Mouse (Mus musculus): ENCODE results near the gene Pdia5. TPM values are rescaled to one million over a fixed set of nuclear protein-coding genes. Genes with fewer than 3 reads are reported as not detected.

The Pdia5 gene
- polyA plus RNA-seq, 1 experiment from 2014 or later, result 28.9 TPM

DNA sequence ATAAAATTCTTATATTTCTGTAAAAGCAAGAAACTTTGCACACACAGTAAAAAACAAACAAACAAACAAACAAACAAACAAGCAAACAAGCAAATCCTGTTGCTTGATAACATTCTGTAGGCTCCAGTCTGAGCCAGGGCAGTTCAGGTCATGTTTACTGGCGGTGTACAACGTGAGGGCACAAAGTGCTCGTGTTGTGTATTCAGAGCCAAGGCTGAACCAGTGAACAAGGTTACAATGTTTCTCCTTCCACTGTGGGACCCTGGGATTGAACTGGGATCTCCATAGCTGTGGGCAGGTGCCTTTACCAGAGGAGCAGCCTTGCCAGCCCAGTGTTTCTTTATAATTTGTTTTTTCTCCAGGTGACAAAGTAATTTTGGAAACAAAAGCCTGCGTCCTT, 15.1 kb upstream of the Pdia5 start:
- Histone ChIP-seq H3K27ac (no peak overlapping the region), H3K4me1 (peaks cover 7% of the 10 kb centered on the region; the same call in 1 of the 2 replicates), H3K4me2 (replicated peaks) (no peak overlapping the region), H3K4me3 (no peak overlapping the region), H3K27me3 (no peaks in the 10 kb centered on the region), H3K9me3 (no peaks in the 10 kb centered on the region), H3K9ac (no peak overlapping the region), H3K36me3 (no peaks in the 10 kb centered on the region)
- no peak for ATAC-seq (ENCODE audit: insufficient number of reproducible peaks, insufficient read depth, low FRiP score, low TSS enrichment)
- WGBS, result 89% methylated on average over 4 of the region's 4 CpGs

DNA sequence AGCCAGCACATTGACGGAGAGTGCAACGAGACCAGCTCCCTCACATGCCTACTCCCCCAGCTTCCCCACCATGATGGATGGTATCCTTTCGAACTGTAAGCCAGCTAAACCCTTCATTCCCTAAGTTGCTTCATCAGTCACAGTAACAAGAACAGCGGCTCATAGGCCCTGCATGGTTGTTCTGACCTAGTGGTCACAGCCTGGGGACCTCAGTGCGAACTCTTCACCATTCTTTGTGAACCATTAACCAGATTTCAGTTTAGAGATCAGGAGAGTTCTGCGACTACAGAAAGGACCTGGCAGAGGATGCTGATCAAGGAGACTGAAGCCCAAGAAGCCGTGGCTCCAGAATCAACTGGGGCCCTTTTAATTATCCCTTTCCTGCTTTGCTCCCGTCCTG, 13.6 kb upstream of the Pdia5 start:
- Histone ChIP-seq H3K9me3 (no peaks in the 10 kb centered on the region), H3K4me2 (replicated peaks) (no peak overlapping the region), H3K27me3 (no peaks in the 10 kb centered on the region), H3K36me3 (no peaks in the 10 kb centered on the region), H3K4me3 (no peak overlapping the region), H3K9ac (no peak overlapping the region), H3K27ac (no peak overlapping the region), H3K4me1 (peaks cover under 1% of the 10 kb centered on the region; the same call in 1 of the 2 replicates)
- ATAC-seq (ENCODE audit: insufficient number of reproducible peaks, insufficient read depth, low FRiP score, low TSS enrichment), result no peak
- 80% methylated on average over 8 of the region's 8 CpGs for WGBS

DNA sequence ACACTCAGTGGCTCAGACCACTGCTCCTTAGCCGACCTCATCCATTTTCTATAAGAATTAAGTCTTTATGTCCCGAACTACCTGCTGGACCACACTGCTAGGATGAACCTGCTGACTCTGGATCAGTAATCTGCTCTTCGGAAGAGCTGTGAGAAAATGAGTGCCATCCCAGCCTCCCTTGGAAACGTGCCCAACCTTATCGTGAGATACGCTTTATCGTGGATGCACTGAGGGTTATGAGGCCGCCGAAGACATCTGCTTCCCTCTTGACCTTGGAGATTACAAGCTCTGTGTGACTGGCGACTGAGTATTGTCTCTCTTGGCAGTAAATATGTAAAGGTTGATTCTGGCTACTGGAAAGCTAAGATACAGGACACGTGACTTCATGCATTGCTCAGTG, 11.8 kb upstream of the Pdia5 start:
- no peaks in the 10 kb centered on the region for H3K9me3 ChIP-seq
- no peak overlapping the region for H3K4me3 ChIP-seq
- no peak for ATAC-seq (ENCODE audit: insufficient number of reproducible peaks, insufficient read depth, low FRiP score, low TSS enrichment)
- H3K36me3 ChIP-seq, result no peaks in the 10 kb centered on the region
- H3K27me3 ChIP-seq, result no peaks in the 10 kb centered on the region
- H3K4me1 ChIP-seq, result no peaks in the 10 kb centered on the region
- no peak overlapping the region for H3K9ac ChIP-seq
- H3K27ac ChIP-seq, result no peak overlapping the region
- H3K4me2 ChIP-seq (replicated peaks), result no peak overlapping the region
- WGBS, result 88% methylated on average over 11 of the region's 11 CpGs

- 68% methylated on average over 4 of the region's 4 CpGs for WGBS
- ATAC-seq (ENCODE audit: insufficient number of reproducible peaks, insufficient read depth, low FRiP score, low TSS enrichment), result no peak
- Histone ChIP-seq H3K27me3 (no peaks in the 10 kb centered on the region), H3K9ac (no peak overlapping the region), H3K9me3 (no peaks in the 10 kb centered on the region), H3K4me3 (no peak overlapping the region), H3K4me1 (no peaks in the 10 kb centered on the region), H3K36me3 (no peaks in the 10 kb centered on the region), H3K4me2 (replicated peaks) (no peak overlapping the region), H3K27ac (no peak overlapping the region)
These were observed 10.6 kb upstream of the Pdia5 start for GRCm38 (mm10) chr16:35501106-35501760.

DNA sequence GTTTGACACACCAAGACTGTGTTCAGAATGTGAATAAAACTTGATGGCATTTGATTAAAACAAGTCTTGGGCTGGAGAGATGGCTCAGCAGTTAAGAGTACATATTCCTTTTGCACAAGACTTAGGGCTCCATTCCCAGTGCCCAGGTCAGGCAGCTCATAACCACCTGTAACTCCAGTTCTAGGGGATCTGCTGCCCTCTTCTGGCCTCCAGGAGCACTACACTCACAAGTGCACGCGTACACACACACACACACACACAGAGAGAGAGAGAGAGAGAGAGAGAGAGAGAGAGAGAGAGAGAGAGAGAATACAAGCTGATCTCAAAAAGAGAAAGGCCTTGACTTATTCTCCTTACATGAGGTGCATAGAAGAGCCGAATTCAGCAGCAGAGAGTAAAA, 9.7 kb upstream of the Pdia5 start:
- Histone ChIP-seq H3K9ac (no peak overlapping the region), H3K4me2 (replicated peaks) (no peak overlapping the region), H3K36me3 (no peaks in the 10 kb centered on the region), H3K4me3 (no peak overlapping the region), H3K4me1 (no peaks in the 10 kb centered on the region), H3K9me3 (no peaks in the 10 kb centered on the region), H3K27ac (no peak overlapping the region), H3K27me3 (no peaks in the 10 kb centered on the region)
- 92% methylated on average over 3 of the region's 3 CpGs for WGBS
- no peak for ATAC-seq (ENCODE audit: insufficient number of reproducible peaks, insufficient read depth, low FRiP score, low TSS enrichment)

- WGBS, result 16% methylated on average over 10 of the region's 10 CpGs
- Histone ChIP-seq H3K27me3 (no peaks in the 10 kb centered on the region), H3K4me2 (replicated peaks) (peak overlapping the region; percentile 91), H3K36me3 (no peaks in the 10 kb centered on the region), H3K4me1 (peaks cover 17% of the 10 kb centered on the region), H3K4me3 (peak overlapping the region; percentile 71), H3K9ac (peak overlapping the region; percentile 63; the same call in 1 of the 2 replicates), H3K27ac (no peak overlapping the region), H3K9me3 (no peaks in the 10 kb centered on the region)
- no peak for ATAC-seq (ENCODE audit: insufficient number of reproducible peaks, insufficient read depth, low FRiP score, low TSS enrichment)
These were observed 880 bp downstream of the Pdia5 start for GRCm38 (mm10) chr16:35489793-35490192.

DNA sequence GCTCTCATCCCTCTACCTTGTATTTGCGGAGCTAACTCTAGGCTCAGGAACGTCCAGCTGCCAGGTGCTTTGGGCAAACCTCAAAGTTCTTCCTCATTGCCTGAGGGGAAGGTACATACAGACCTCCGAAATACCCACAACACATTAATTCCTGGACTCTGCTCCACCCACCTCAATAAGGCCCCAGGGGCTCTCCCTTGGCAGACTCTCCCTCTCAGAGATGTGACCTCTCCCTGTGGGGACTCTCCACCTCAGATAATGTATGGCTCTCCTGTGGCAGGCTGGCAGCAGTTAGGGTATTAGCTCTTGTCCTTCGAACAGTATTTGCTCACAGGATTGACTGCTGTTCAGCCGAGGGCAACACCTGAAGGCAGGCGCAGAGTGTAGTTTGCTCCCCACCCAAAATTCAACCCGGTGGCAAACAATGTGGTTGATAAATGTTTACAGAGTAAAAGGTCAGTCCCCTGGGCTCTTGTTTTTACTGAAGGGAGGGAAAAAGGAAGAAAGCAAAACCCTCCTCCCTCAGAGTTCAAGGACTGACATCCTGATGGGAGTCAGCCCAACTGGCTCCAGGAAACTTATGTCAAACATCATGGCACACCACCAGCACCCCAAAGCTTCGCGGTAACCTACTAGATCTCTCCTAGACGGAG, 1.5 kb downstream of the Pdia5 start:
- H3K27me3 ChIP-seq, result no peaks in the 10 kb centered on the region
- H3K4me2 ChIP-seq (replicated peaks), result peak overlapping the region; percentile 91
- H3K4me3 ChIP-seq, result peak overlapping the region; percentile 71
- WGBS, result 53% methylated on average over 10 of the region's 10 CpGs
- H3K36me3 ChIP-seq, result no peaks in the 10 kb centered on the region
- H3K27ac ChIP-seq, result no peak overlapping the region
- no peaks in the 10 kb centered on the region for H3K9me3 ChIP-seq
- H3K9ac ChIP-seq, result no peak overlapping the region
- H3K4me1 ChIP-seq, result peaks cover 19% of the 10 kb centered on the region
- no peak for ATAC-seq (ENCODE audit: insufficient number of reproducible peaks, insufficient read depth, low FRiP score, low TSS enrichment)

GRCm38 (mm10) chr16:35487776-35488175, 2.9 kb downstream of the Pdia5 start:
- Histone ChIP-seq H3K36me3 (no peaks in the 10 kb centered on the region), H3K27me3 (no peaks in the 10 kb centered on the region), H3K4me3 (no peak overlapping the region), H3K4me2 (replicated peaks) (no peak overlapping the region), H3K9ac (no peak overlapping the region), H3K9me3 (no peaks in the 10 kb centered on the region), H3K4me1 (peaks cover 22% of the 10 kb centered on the region), H3K27ac (no peak overlapping the region)
- ATAC-seq (ENCODE audit: insufficient number of reproducible peaks, insufficient read depth, low FRiP score, low TSS enrichment), result no peak
- 81% methylated on average over 4 of the region's 4 CpGs for WGBS

DNA sequence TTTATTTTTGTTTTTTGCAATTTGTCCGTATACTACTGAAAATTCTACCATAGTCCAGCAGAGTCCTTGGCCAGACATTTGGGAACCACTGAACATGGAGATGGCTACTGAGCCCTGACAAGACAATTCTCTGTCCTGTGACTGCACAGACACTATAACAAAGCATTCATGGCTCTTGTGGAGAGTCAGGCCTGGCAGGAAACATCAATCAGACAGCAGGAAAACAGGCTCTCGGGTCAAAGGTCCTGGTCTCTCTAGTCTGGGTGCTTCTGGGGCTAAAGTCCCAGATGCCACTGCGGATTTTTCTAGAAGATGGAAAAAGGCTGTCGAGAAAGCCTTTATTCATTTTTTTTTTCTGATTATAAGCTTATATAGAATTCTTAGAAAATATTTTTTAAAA, 3.6 kb downstream of the Pdia5 start:
- Histone ChIP-seq H3K4me2 (replicated peaks) (no peak overlapping the region), H3K27me3 (no peaks in the 10 kb centered on the region), H3K4me1 (peaks cover 22% of the 10 kb centered on the region), H3K9me3 (no peaks in the 10 kb centered on the region), H3K36me3 (no peaks in the 10 kb centered on the region), H3K9ac (no peak overlapping the region), H3K4me3 (no peak overlapping the region), H3K27ac (no peak overlapping the region)
- no peak for ATAC-seq (ENCODE audit: insufficient number of reproducible peaks, insufficient read depth, low FRiP score, low TSS enrichment)
- WGBS, result 31% methylated on average over 4 of the region's 4 CpGs

- H3K27me3 ChIP-seq, result no peaks in the 10 kb centered on the region
- H3K9ac ChIP-seq, result no peak overlapping the region
- H3K4me1 ChIP-seq, result peaks cover 22% of the 10 kb centered on the region
- H3K4me3 ChIP-seq, result no peak overlapping the region
- H3K9me3 ChIP-seq, result no peaks in the 10 kb centered on the region
- ATAC-seq (ENCODE audit: insufficient number of reproducible peaks, insufficient read depth, low FRiP score, low TSS enrichment), result no peak
- H3K36me3 ChIP-seq, result no peaks in the 10 kb centered on the region
- 73% methylated on average over 9 of the region's 9 CpGs for WGBS
- no peak overlapping the region for H3K4me2 ChIP-seq (replicated peaks)
- H3K27ac ChIP-seq, result no peak overlapping the region
These were observed 5.0 kb downstream of the Pdia5 start for GRCm38 (mm10) chr16:35485711-35486110.

DNA sequence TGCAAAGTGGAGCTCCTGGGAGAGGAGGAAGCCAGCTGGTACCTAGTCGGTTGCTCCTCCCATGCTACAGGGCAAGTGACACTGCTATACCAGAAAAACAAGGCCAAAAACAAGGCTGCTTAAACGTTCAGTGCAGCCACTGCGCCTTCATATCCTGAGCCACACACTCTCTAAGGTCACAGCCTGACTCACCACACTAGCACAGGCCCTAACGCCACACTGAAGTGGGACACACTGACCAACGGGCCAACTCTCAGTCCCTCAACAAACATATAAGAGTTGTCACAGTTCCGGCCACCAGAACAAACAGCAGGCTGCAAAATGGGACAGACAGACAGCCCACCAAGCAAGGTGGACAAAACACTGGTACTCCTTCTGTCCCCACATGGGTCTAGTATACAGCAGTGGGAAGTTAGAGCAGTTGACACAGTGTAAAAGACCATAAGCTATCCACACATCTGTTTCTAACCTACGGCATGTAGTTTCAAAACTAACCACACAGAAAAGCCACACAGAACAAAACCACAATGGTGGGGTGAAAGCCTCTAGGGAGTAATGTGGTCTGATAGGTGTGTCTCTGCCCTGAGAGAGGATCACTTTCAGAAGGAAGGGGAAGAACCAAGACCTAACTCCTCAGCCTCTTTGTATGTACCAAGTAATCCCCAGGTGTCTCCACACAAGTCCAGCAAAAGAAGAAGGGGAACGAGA, 6.0 kb downstream of the Pdia5 start:
- ATAC-seq (ENCODE audit: insufficient number of reproducible peaks, insufficient read depth, low FRiP score, low TSS enrichment), result no peak
- Histone ChIP-seq H3K9me3 (no peaks in the 10 kb centered on the region), H3K4me1 (peaks cover 19% of the 10 kb centered on the region), H3K27me3 (no peaks in the 10 kb centered on the region), H3K4me3 (no peak overlapping the region), H3K9ac (no peak overlapping the region), H3K36me3 (no peaks in the 10 kb centered on the region), H3K4me2 (replicated peaks) (no peak overlapping the region), H3K27ac (no peak overlapping the region)
- 74% methylated on average over 8 of the region's 8 CpGs for WGBS

- H3K9ac ChIP-seq, result no peak overlapping the region
- no peaks in the 10 kb centered on the region for H3K27me3 ChIP-seq
- H3K4me1 ChIP-seq, result peaks cover 14% of the 10 kb centered on the region
- 49% methylated on average over 4 of the region's 4 CpGs for WGBS
- H3K4me2 ChIP-seq (replicated peaks), result no peak overlapping the region
- no peaks in the 10 kb centered on the region for H3K9me3 ChIP-seq
- H3K27ac ChIP-seq, result no peak overlapping the region
- H3K4me3 ChIP-seq, result no peak overlapping the region
- no peaks in the 10 kb centered on the region for H3K36me3 ChIP-seq
- ATAC-seq (ENCODE audit: insufficient number of reproducible peaks, insufficient read depth, low FRiP score, low TSS enrichment), result no peak
These were observed 6.6 kb downstream of the Pdia5 start for GRCm38 (mm10) chr16:35484105-35484504.

Measured in embryonic facial prominence, embryonic 12.5 days (tissue).